Mouse (Mus musculus) ovary, adult 2 months (tissue): ENCODE data around the gene Egfl7. TPM values are rescaled to one million over a fixed set of nuclear protein-coding genes. Genes with fewer than 3 reads are reported as not detected.

Experiments
- polyA plus RNA-seq: library from polyadenylated mRNA; depleted of rRNA; stranded (reverse); fragments of >200 nt; gene quantifications from 2 replicates; pipeline ENCODE4 v1.2.3, GENCODE M21; 2012; rRNA removed

Gene Egfl7
- polyA plus RNA-seq, result 317 and 395 TPM in 2 replicates

GRCm38 (mm10) chr2:26579714-26580113, at the start of gene Egfl7:
Gene Egfl7 (plus strand): TSS chr2:26580014.

GRCm38 (mm10) chr2:26586294-26587043, 6.7 kb downstream of the Egfl7 start, which contains the start of gene Gm20532:
Gene Gm20532 (plus strand): TSS chr2:26586639.

GRCm38 (mm10) chr2:26603720-26604671, 24.2 kb downstream of the Egfl7 start, which contains the start of gene Agpat2:
Gene Agpat2 (minus strand): TSS chr2:26604417.

GRCm38 (mm10) chr2:26627921-26628739, 48.3 kb downstream of the Egfl7 start, which contains the start of gene Fam69b:
Gene Fam69b (plus strand): TSS chr2:26628457.

Other genes with a start within 250 kb of the Egfl7 start
- gene Dnlz, start 227.9 kb upstream of the Egfl7 start, polyA plus RNA-seq, result 26.7 and 27.7 TPM in 2 replicates
- 4.7 and 8.1 TPM in 2 replicates for gene Card9, start 219.1 kb upstream of the Egfl7 start, polyA plus RNA-seq
- gene Snapc4, start 199.4 kb upstream of the Egfl7 start, polyA plus RNA-seq, result 57.2 and 62.3 TPM in 2 replicates
- 106 and 111 TPM in 2 replicates for gene Entr1, start 190.7 kb upstream of the Egfl7 start, polyA plus RNA-seq
- 36.9 and 47.6 TPM in 2 replicates for gene Pmpca, start 190.7 kb upstream of the Egfl7 start, polyA plus RNA-seq
- 38.9 and 47.6 TPM in 2 replicates for gene Inpp5e, start 170.8 kb upstream of the Egfl7 start, polyA plus RNA-seq
- gene Sec16a, start 134.8 kb upstream of the Egfl7 start, polyA plus RNA-seq, result 94.3 and 145 TPM in 2 replicates
- gene Notch1, start 63.4 kb upstream of the Egfl7 start, polyA plus RNA-seq, result 44.5 and 55.4 TPM in 2 replicates
- gene Gm20532, start 6.6 kb downstream of the Egfl7 start, polyA plus RNA-seq, result not detected in 2 replicates
- 145 and 170 TPM in 2 replicates for gene Agpat2, start 24.4 kb downstream of the Egfl7 start, polyA plus RNA-seq
- gene Fam69b, start 48.4 kb downstream of the Egfl7 start, polyA plus RNA-seq, result 35.0 and 40.4 TPM in 2 replicates
- not detected in 2 replicates for gene Lcn4, start 91.3 kb downstream of the Egfl7 start, polyA plus RNA-seq